Mouse (Mus musculus) brain, adult 2 months (tissue): ENCODE measurements around the gene Cog8.

Experiments used
- DNase-seq: peaks from one replicate; pipeline ENCODE4 v3.0.0; 2011; ENCODE audit warnings: low read depth, low spot score

The Cog8 gene

DNA sequence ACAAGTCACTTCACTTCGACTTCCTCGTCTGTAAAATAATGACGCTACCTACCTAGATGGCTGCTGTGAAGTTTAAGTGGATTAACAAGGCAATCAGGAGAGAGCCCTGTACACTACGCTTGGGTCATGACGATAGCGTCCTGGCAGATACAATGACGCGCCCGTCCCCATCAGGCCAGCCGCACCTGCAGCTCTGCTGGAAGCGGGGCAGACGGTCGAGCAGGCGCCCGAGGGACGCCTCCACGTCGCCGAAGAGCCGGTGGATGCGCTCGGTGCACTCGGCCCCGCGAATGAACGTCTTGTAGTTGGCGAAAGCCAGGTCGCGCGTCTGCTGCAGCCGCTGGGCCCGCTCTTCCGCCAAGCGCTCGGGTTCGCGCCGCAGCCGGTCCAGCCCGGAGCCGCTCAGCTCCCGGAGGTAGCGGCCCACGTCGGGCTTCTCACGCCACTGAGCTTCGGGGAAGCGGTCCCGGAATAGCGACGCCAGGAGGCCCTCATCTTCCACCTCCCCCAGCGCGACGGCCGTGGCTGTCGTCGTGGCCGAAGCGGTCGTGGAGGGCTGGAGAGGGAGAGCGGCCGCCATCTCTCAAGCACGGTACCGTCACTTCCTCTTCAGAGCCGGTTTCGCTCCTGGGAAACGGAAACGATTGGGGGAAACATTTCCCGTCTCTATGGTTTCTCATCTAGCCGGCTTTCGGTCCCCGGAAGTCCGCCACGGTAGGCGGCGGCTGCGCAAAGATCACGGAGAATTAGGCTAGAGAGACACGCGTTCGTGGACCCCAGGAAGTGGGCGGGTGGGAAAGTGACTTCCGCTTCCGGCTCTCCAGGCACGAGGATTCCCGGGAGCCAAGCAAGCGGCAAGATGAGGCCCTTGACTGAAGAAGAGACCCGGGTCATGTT is at the start of gene Cog8, which contains the start of gene Nip7:
Gene Cog8, minus strand, starts transcription at position 614 of the 897 bp plus-strand sequence.
Gene Nip7, plus strand, starts transcription at position 802 of the 897 bp plus-strand sequence.
- peak; percentile 99 for DNase-seq

- DNase-seq: peak; percentile 82
Measured at GRCm38 (mm10) chr8:107104547-107104946, 48.1 kb upstream of the Cog8 start.

- no peak for DNase-seq
Measured at GRCm38 (mm10) chr8:107100635-107101034, 44.1 kb upstream of the Cog8 start.

DNA sequence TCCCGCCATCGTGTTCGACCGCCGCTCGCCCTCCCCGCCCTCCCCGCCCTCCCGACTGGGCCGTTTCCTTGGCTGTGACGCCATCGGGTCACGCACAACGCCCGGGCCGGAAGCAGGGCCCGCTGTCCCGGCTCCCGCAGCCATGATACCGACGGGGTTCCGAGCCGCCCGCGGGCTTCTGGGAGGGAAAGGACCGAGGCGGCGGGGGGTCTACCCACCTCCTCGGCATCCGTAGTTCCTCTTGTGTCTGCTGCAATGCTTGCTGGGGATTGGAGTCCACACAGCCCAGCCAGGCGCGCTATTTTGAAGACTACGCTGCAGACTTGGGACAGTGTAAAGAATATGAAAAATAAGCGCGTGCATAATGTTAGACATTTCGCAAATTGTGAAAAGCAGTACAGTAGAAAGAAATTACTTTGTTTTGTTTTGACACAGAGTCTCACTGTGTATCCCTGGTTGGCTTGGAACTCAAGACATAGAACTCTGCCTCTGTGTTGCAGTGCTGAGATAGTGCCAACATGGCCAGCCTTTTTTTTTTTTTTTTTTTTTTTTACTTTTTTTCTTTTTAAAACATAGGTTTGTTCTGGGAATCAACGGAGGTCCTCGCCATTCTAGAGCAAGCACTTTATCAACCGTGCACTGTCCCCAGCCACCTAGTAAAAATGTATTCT is 40.0 kb upstream of the Cog8 start, which contains the start of gene Terf2:
Gene Terf2, minus strand, starts transcription at position 182 of the 671 bp plus-strand sequence.
- peak; percentile 98 for DNase-seq

GRCm38 (mm10) chr8:107095717-107096365 is 39.4 kb upstream of the Cog8 start:
- DNase-seq: peak; percentile 45

DNA sequence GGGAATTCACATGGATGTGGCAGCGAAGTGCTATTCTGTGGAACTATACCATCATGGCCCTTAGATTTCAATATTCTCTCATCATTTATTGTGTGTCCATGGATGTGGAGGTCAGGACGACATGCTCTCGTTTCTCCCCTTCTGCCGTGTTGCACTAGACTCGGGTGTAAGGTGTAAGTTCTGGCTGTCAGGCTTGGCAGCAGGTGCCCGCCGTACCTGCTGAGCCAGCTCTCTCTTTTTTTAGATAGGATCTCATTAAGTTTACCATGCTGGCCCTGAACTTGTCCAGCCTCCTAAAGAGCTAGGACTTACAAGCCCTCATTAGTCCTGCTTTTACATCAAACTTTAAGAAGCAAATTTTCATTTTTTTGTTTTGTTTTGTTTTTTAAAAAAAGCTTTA is 34.0 kb upstream of the Cog8 start:
- no peak for DNase-seq

DNA sequence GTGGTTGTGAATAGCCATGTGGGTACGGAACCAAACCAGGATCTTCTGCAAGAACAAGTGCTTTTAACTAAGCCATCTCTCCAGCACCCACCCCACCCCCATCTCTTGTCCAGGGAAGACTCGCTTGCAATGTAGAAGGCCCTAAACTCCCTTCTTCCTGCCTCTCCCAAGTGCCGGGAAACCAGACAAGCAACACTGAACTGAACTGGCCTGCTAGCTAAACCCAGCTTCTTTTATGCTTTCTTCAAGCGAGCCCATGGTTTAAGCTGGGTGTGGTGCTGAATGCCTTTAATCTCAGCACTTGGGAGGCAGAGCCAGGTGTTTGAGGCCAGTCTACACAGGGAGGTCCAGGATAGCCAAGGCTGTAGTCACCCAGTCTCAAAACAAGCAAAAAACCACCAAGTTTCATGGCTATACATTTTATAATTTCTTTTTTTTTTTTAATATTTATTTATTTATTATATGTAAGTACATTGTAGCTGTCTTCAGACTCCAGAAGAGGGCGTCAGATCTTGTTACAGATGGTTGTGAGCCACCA is 32.1 kb upstream of the Cog8 start:
- DNase-seq: no peak

- no peak for DNase-seq
Measured at GRCm38 (mm10) chr8:107086018-107086417, 29.5 kb upstream of the Cog8 start.

GRCm38 (mm10) chr8:107085358-107085757 is 28.9 kb upstream of the Cog8 start:
- no peak for DNase-seq

DNA sequence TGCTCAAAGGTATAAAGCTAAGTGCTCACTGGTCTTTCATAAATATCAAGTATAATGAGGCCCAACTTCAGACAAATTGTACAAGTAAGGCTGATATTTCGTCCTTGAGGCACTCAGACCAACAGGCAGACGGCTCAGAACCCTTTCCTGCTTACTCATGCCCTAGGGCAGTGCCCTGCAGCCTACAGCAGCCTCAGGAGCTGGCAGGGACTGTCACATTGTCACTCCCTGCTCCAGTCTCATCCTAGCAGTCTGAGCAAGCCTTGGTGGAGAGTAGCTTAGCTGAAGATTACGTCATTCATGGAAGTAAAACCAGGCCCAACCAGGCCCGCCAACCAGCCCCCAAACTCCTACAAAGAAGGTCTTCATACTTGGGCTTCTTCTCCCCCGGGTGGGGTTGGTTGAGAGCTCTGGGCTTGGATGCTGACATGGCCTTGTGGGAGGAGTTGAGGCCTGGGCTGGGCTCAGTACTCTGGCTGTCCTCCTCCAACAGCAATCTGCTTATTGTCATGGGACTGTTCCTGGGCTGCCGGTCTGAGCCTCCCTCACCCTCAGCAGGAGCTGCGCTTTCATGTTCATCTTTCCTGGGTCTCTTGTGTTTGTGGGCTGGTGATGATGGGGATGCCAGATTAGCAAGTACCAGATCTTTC is 19.9 kb upstream of the Cog8 start:
- DNase-seq: no peak

DNA sequence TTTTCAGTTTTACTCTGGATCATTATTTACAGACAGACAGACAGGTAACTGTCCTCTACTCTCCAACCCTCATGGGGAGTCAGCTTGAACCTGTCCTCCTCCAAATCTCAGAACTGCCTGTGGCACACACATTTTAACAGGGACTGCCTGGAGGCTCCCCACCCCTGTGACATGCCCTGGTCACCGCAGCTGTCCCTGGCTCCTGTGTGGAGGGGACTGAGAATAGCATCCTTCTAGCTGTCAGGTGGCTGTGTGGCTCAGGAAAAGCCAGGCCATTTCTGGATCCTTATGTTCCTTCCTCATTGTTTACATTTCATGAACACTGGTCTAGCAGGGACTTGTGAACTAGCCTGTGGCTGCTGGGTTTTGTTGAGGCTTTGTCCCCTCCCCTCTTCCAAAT is 17.6 kb upstream of the Cog8 start:
- no peak for DNase-seq

GRCm38 (mm10) chr8:107073706-107074105 is 17.2 kb upstream of the Cog8 start:
- no peak for DNase-seq

GRCm38 (mm10) chr8:107065511-107066496 is 9.3 kb upstream of the Cog8 start, which contains the start of gene Tmed6:
Tmed6 (minus strand) TSS chr8:107065644.
- DNase-seq: no peak

DNA sequence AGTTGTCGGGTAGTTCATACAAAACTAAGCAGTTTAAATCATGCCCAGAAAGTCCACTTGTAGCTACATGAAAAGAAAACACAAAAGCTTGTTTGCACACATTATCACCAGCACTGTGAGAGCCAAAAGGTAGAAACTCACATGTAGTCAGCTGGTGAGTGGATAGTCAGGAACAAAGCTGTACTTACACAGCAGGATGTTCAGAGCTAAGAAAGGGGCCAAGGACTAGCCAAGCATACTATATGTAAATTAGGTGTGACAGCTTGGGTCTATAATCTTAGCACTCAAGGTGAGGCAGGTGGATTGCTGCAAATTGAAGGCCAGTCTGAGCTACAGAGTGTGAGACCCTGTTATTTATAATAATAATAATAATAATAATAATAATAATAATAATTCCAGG is 6.1 kb upstream of the Cog8 start:
- no peak for DNase-seq

- DNase-seq: no peak
Measured at GRCm38 (mm10) chr8:107056973-107057369, 482 bp upstream of the Cog8 start.

GRCm38 (mm10) chr8:107052046-107052445 is 4.4 kb downstream of the Cog8 start:
- no peak for DNase-seq

- no peak for DNase-seq
Measured at GRCm38 (mm10) chr8:107049480-107049879, 7.0 kb downstream of the Cog8 start.

- peak; percentile 95 for DNase-seq
Measured at GRCm38 (mm10) chr8:107048061-107048941, 8.2 kb downstream of the Cog8 start, which contains the start of gene Pdf. Pdf (minus strand) TSS chr8:107048614.

DNA sequence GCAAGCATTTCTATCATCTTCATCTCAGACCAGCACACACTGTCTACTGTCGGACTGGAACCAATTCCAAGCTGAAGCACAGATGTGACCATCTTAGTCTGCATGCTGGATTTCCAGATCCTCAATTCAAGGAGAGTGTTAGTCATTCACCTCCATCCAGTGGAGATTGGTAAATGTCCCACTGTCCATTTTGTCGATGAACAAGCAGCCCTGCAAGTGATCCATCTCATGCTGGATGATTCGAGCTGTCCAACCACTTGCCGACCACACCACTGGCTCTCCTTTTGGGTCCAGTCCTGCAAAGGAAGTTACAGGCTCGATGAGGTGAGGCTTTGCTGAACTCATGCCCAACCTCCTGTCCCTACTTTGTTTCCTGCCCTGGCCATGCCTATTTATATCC is 9.5 kb downstream of the Cog8 start:
- no peak for DNase-seq
